10 mouse cellular contexts compared by ENCODE assay signal in the genomic region with DNA sequence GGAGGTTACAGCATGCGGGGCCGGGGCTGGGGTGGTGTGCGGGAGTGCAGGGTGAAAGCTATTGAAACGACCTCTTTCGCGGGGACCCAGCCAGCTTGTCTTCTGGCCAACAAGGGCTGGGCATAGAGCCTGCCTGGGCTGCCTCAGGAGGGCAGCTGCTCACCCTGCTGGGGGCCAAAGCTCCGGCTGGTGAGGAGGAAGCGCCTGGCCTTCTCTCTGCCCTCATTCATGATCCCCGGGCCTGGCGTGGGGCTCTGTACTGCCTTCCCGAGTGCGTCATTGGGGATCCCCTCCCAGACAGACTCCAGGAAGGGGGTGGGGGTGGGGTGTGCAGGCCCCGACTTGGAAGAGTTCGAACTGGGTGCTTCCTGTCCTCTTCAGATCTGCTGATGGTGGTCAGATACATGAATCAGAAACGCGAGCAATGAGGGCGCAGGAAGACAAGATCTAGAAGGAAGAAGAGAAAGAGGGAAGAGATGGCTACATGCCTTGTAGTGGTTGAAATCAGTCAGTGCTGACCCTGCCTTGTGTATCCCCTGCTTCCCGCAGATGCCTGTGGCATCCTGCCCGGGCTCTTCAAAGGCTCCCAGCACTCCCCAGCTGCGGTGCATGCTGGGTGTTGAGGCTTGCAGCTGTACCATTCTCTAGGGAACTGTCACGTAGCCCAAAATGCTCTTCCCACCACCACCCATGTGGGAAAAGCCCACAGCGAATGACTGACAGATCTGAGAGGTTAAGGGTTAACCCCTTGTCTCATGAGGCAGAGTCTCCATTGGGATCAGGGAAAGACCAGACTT. TPM values are rescaled to one million over a fixed set of nuclear protein-coding genes. Genes with fewer than 3 reads are reported as not detected.
DNase-seq lines count a peak whose midpoint lies in the region; ATAC-seq and TF ChIP-seq lines count a peak whose summit lies in the region.
"Had no signal": no experiment of that assay in that cellular context is flagged by ENCODE, and none has a peak within 500 bp of the region (broad histone marks: within the 10 kb centered on the region; RNA-seq: fewer than 3 reads in every experiment).

No protein-coding gene starts in this region.

- peak overlapping the region; percentile 58 for H3K4me3 ChIP-seq in E14TG2a.4 (replicated peaks; ENCODE audit: low read length)
- H3K4me3 ChIP-seq in forebrain, embryonic 13.5 days: no peak overlapping the region
- H3K4me3 ChIP-seq in intestine, embryonic 14.5 days (ENCODE audit: low read depth, low read length): no peak overlapping the region
- H3K4me3 ChIP-seq: embryonic facial prominence, embryonic 12.5 days had no signal

- H3K4me2 ChIP-seq in forebrain, embryonic 13.5 days: peak overlapping the region; percentile 28; the same call in 1 of the 2 replicates
- peak overlapping the region; percentile 20; the same call in 1 of the 2 replicates for H3K4me2 ChIP-seq in intestine, embryonic 14.5 days (ENCODE audit: low read length)
- H3K4me2 ChIP-seq: embryonic facial prominence, embryonic 12.5 days had no signal

- H3K4me1 ChIP-seq in E14TG2a.4 (replicated peaks; ENCODE audit: low read depth, low read length): peaks cover 16% of the 10 kb centered on the region
- H3K4me1 ChIP-seq in forebrain, embryonic 13.5 days: peaks cover 13% of the 10 kb centered on the region
- H3K4me1 ChIP-seq in intestine, embryonic 14.5 days (replicated peaks; ENCODE audit: control insufficient read depth, insufficient read depth, low read length): no peaks in the 10 kb centered on the region

- peaks cover 46% of the 10 kb centered on the region for H3K27me3 ChIP-seq in E14TG2a.4 (ENCODE audit: insufficient read depth, low read length)
- H3K27me3 ChIP-seq in forebrain, embryonic 13.5 days: no peaks in the 10 kb centered on the region
- 0 out of 2 replicates have a peak, but pooled peaks cover 5% of the 10 kb centered on the region for H3K27me3 ChIP-seq in intestine, embryonic 14.5 days (replicated peaks; ENCODE audit: control insufficient read depth, insufficient read depth, low read length)

- ATAC-seq in forebrain, embryonic 13.5 days: peak; percentile 76
- no peak for ATAC-seq in intestine, embryonic 14.5 days (replicated peaks; ENCODE audit: low FRiP score, low TSS enrichment, low read depth)

- 36% methylated on average over 22 of the region's 22 CpGs for WGBS in forebrain, embryonic 13.5 days
- 18% methylated on average over 22 of the region's 22 CpGs for WGBS in intestine, embryonic 14.5 days

- H3K36me3 ChIP-seq in E14TG2a.4 (ENCODE audit: insufficient read depth, low read length): no peaks in the 10 kb centered on the region
- H3K36me3 ChIP-seq in forebrain, embryonic 13.5 days (ENCODE audit: poor library complexity, severe bottlenecking): no peaks in the 10 kb centered on the region
- no peaks in the 10 kb centered on the region for H3K36me3 ChIP-seq in intestine, embryonic 14.5 days (ENCODE audit: control insufficient read depth, insufficient read depth, low read length)
- H3K36me3 ChIP-seq: embryonic facial prominence, embryonic 12.5 days had no signal

- no peak for TF ChIP-seq CTCF in E14TG2a.4 (conservative IDR thresholded peaks at IDR 0.05; ENCODE audit: low read length)

- no peaks in the 10 kb centered on the region for H3K9me3 ChIP-seq in E14TG2a.4 (ENCODE audit: low read length)
- H3K9me3 ChIP-seq in forebrain, embryonic 13.5 days (replicated peaks): no peaks in the 10 kb centered on the region
- no peaks in the 10 kb centered on the region for H3K9me3 ChIP-seq in intestine, embryonic 14.5 days (ENCODE audit: control insufficient read depth, low read length)
- H3K9me3 ChIP-seq: embryonic facial prominence, embryonic 12.5 days had no signal

- H3K27ac ChIP-seq in forebrain, embryonic 13.5 days: peak overlapping the region; percentile 35; the same call in 1 of the 2 replicates
- H3K27ac ChIP-seq in intestine, embryonic 14.5 days (ENCODE audit: low read depth): no peak overlapping the region
- H3K27ac ChIP-seq: embryonic facial prominence, embryonic 12.5 days; liver, embryonic 14.5 days had no signal

- peak overlapping the region; percentile 34; the same call in 1 of the 2 replicates for H3K9ac ChIP-seq in forebrain, embryonic 13.5 days
- no peak overlapping the region for H3K9ac ChIP-seq in intestine, embryonic 14.5 days (ENCODE audit: low read length)
- H3K9ac ChIP-seq: embryonic facial prominence, embryonic 12.5 days; liver, embryonic 14.5 days had no signal

- DNase-seq in heart, adult 11 months: peak; percentile 89
- no peak for DNase-seq in heart, adult 8-10 months (ENCODE audit: low spot score)
- no peak for DNase-seq in intestine, embryonic 14.5 days (ENCODE audit: low spot score)
- DNase-seq in retina, postnatal 1 day: peak; percentile 78
- no peak for DNase-seq in spleen, postnatal 14 days (ENCODE audit: low spot score in 2 of 2)
- DNase-seq in c-Kit-positive CD71-positive TER-119-positive erythroid progenitor cells, embryonic 14.5 days (ENCODE audit: low spot score): no peak

RNA-seq across cellular contexts. Expression of a gene that starts 9.5 kb away (rescaled TPM):
- not detected for total RNA-seq in heart, adult 8-10 months (2022)
- polyA plus RNA-seq in forebrain, embryonic 13.5 days (2015; fragmentation: Nextera tagmentation; extraction: Ambion mirVana): 49.9 and 60.7 TPM in 2 replicates
- polyA plus RNA-seq in intestine, embryonic 14.5 days (2014; fragmentation: Nextera tagmentation; extraction: Ambion mirVana): 0.12 and 0.28 TPM in 2 replicates
- polyA plus RNA-seq: liver, embryonic 14.5 days had no signal

RNA-seq across cellular contexts. Expression of a gene that starts 37.9 kb away (rescaled TPM):
- 1 to 10 TPM; 2.2 to 3.0 (median 2.6) TPM for total RNA-seq in heart, adult 8-10 months (2022)
- polyA plus RNA-seq in forebrain, embryonic 13.5 days (2015; fragmentation: Nextera tagmentation; extraction: Ambion mirVana): 10.2 and 12.7 TPM in 2 replicates
- 9.4 and 10.8 TPM in 2 replicates for polyA plus RNA-seq in intestine, embryonic 14.5 days (2014; fragmentation: Nextera tagmentation; extraction: Ambion mirVana)

Comparison
In these comparisons a context has a peak if more than half of its experiments do, and no peak if none do; other contexts are left out.
1. DNase-seq: peak in heart, adult 11 months (single experiment) and retina, postnatal 1 day (single experiment); none in heart, adult 8-10 months (single experiment), intestine, embryonic 14.5 days (single experiment), spleen, postnatal 14 days (0 of 2) and c-Kit-positive CD71-positive TER-119-positive erythroid progenitor cells, embryonic 14.5 days (single experiment).
2. RNA of a gene that starts 9.5 kb away (polyA plus RNA-seq): 49.9 to 60.7 TPM in forebrain, embryonic 13.5 days; 0.12 to 0.28 TPM in intestine, embryonic 14.5 days; every median in the first group is over 10 times any median in the second.